Mouse (Mus musculus) liver, embryonic 12.5 days (tissue): ENCODE measurements around the gene Sdsl. TPM values are rescaled to one million over a fixed set of nuclear protein-coding genes. Genes with fewer than 3 reads are reported as not detected.
A peak's percentile ranks its signal among the peaks of the same experiment; 100 is the strongest.

ENCODE experiments used
- ATAC-seq: fragments of 200-750 bp; cut with Nextera tagmentation; 2 replicates; pipeline ENCODE4 v1.8.0; 2017; ENCODE audit warnings: moderate number of reproducible peaks, mild to moderate bottlenecking, moderate library complexity
- H3K27ac ChIP-seq: fragments of 300-500 bp; sonication (generic); 2 replicates; pipeline ENCODE4 v1.5.1; 2016; ENCODE audit warnings: mild to moderate bottlenecking
- H3K27me3 ChIP-seq: fragments of 300-500 bp; sonication (generic); replicated peaks from 2 replicates; pipeline ENCODE4 v1.6.1; 2016; ENCODE audit warnings: mild to moderate bottlenecking, moderate library complexity
- H3K36me3 ChIP-seq: fragments of 300-500 bp; sonication (generic); 2 replicates; pipeline ENCODE4 v1.6.1; 2016; ENCODE audit warnings: mild to moderate bottlenecking, moderate library complexity
- H3K4me1 ChIP-seq: fragments of 300-500 bp; sonication (generic); 2 replicates; pipeline ENCODE4 v1.6.1; 2016
- H3K4me2 ChIP-seq: fragments of 300-500 bp; sonication (generic); 2 replicates; pipeline ENCODE4 v1.6.1; 2016; ENCODE audit warnings: mild to moderate bottlenecking, moderate library complexity
- H3K4me3 ChIP-seq: fragments of 300-500 bp; sonication (generic); 2 replicates; pipeline ENCODE4 v1.5.1; 2016; ENCODE audit warnings: mild to moderate bottlenecking, moderate library complexity
- H3K9ac ChIP-seq: fragments of 300-500 bp; sonication (generic); 2 replicates; pipeline ENCODE4 v1.6.1; 2016; ENCODE audit warnings: mild to moderate bottlenecking, moderate library complexity
- H3K9me3 ChIP-seq: fragments of 300-500 bp; sonication (generic); replicated peaks from 2 replicates; pipeline ENCODE4 v1.6.1; 2016; ENCODE audit warnings: mild to moderate bottlenecking, moderate library complexity
- WGBS: fragments of 180-500 bp; shearing (Covaris S2); methylation state at CpG from one replicate; pipeline ENCODE4 v1.1.7; 2016; ENCODE audit not compliant: insufficient replicate concordance; 5-methylcytosine and 5-hydroxymethylcytosine counted together
- polyA plus RNA-seq: library from polyadenylated mRNA; unstranded; fragments of >200 nt; fragmentation: Nextera tagmentation; extraction: Ambion mirVana; gene quantifications from 2 replicates; pipeline ENCODE4 v1.2.1, GENCODE M21; 2016

Sdsl gene
- polyA plus RNA-seq, 1 experiment from 2014 or later: 1.1 TPM

- H3K9me3 ChIP-seq: no peaks in the 10 kb centered on the region; the same call in 1 of the 2 replicates
- 64% methylated on average over 5 of the region's 5 CpGs for WGBS
- no peaks in the 10 kb centered on the region for H3K36me3 ChIP-seq
- no peak overlapping the region for H3K4me2 ChIP-seq
- no peak overlapping the region for H3K4me3 ChIP-seq
- H3K27me3 ChIP-seq: peaks cover 41% of the 10 kb centered on the region
- no peak overlapping the region for H3K27ac ChIP-seq
- ATAC-seq: no peak
- H3K9ac ChIP-seq: no peak overlapping the region
- H3K4me1 ChIP-seq: 0 out of 2 replicates have a peak, but pooled peaks cover 4% of the 10 kb centered on the region
Measured at GRCm38 (mm10) chr5:120468336-120468735, 4.3 kb downstream of the Sdsl start.

- no peak overlapping the region for H3K4me3 ChIP-seq
Measured at GRCm38 (mm10) chr5:120467026-120467425, 5.6 kb downstream of the Sdsl start.

GRCm38 (mm10) chr5:120465860-120466259, 6.8 kb downstream of the Sdsl start:
- no peak for ATAC-seq
- 0 out of 2 replicates have a peak, but pooled peaks cover 4% of the 10 kb centered on the region for H3K4me1 ChIP-seq
- WGBS: 68% methylated on average over 6 of the region's 6 CpGs

More at GRCm38 (mm10) chr5:120467026-120467425, 5.6 kb downstream of the Sdsl start:
- Histone ChIP-seq H3K4me2 (no peak overlapping the region), H3K4me1 (0 out of 2 replicates have a peak, but pooled peaks cover 4% of the 10 kb centered on the region), H3K27ac (no peak overlapping the region), H3K27me3 (peaks cover 41% of the 10 kb centered on the region), H3K9me3 (no peaks in the 10 kb centered on the region; the same call in 1 of the 2 replicates), H3K36me3 (no peaks in the 10 kb centered on the region), H3K9ac (no peak overlapping the region)
- no peak for ATAC-seq
- 19% methylated on average over 4 of the region's 4 CpGs for WGBS

GRCm38 (mm10) chr5:120465062-120465461, 7.5 kb downstream of the Sdsl start:
- 34% methylated on average over 5 of the region's 5 CpGs for WGBS
- no peak for ATAC-seq
- peaks cover 50% of the 10 kb centered on the region for H3K27me3 ChIP-seq
- H3K4me1 ChIP-seq: 0 out of 2 replicates have a peak, but pooled peaks cover 4% of the 10 kb centered on the region
- no peaks in the 10 kb centered on the region for H3K36me3 ChIP-seq
- H3K9me3 ChIP-seq: no peaks in the 10 kb centered on the region; the same call in 1 of the 2 replicates
- H3K27ac ChIP-seq: no peak overlapping the region
- no peak overlapping the region for H3K4me3 ChIP-seq
- H3K4me2 ChIP-seq: no peak overlapping the region
- H3K9ac ChIP-seq: no peak overlapping the region

More at GRCm38 (mm10) chr5:120465860-120466259, 6.8 kb downstream of the Sdsl start:
- H3K9me3 ChIP-seq: no peaks in the 10 kb centered on the region; the same call in 1 of the 2 replicates
- H3K4me3 ChIP-seq: no peak overlapping the region
- no peak overlapping the region for H3K27ac ChIP-seq
- H3K27me3 ChIP-seq: peaks cover 43% of the 10 kb centered on the region
- H3K4me2 ChIP-seq: no peak overlapping the region
- no peak overlapping the region for H3K9ac ChIP-seq
- H3K36me3 ChIP-seq: no peaks in the 10 kb centered on the region

- no peak overlapping the region for H3K4me3 ChIP-seq
- no peak overlapping the region for H3K9ac ChIP-seq
- no peak overlapping the region for H3K27ac ChIP-seq
- peaks cover 58% of the 10 kb centered on the region for H3K27me3 ChIP-seq
- ATAC-seq: no peak
- H3K4me1 ChIP-seq: 0 out of 2 replicates have a peak, but pooled peaks cover 4% of the 10 kb centered on the region
- no peaks in the 10 kb centered on the region for H3K36me3 ChIP-seq
- WGBS: 54% methylated on average over 4 of the region's 4 CpGs
- H3K9me3 ChIP-seq: no peaks in the 10 kb centered on the region; the same call in 1 of the 2 replicates
- no peak overlapping the region for H3K4me2 ChIP-seq
Measured at GRCm38 (mm10) chr5:120464321-120464720, 8.3 kb downstream of the Sdsl start.

GRCm38 (mm10) chr5:120461902-120462301, 10.7 kb downstream of the Sdsl start:
- H3K36me3 ChIP-seq: no peaks in the 10 kb centered on the region
- H3K9ac ChIP-seq: no peak overlapping the region
- WGBS: 64% methylated on average over 15 of the region's 15 CpGs
- H3K9me3 ChIP-seq: no peaks in the 10 kb centered on the region; the same call in 1 of the 2 replicates
- H3K4me3 ChIP-seq: no peak overlapping the region
- ATAC-seq: no peak
- H3K27me3 ChIP-seq: peaks cover 60% of the 10 kb centered on the region
- H3K27ac ChIP-seq: no peak overlapping the region
- no peak overlapping the region for H3K4me2 ChIP-seq
- peaks cover 9% of the 10 kb centered on the region for H3K4me1 ChIP-seq

GRCm38 (mm10) chr5:120459133-120459532, 13.5 kb downstream of the Sdsl start:
- 54% methylated on average over 10 of the region's 10 CpGs for WGBS
- H3K27ac ChIP-seq: no peak overlapping the region
- H3K27me3 ChIP-seq: peaks cover 85% of the 10 kb centered on the region
- no peak overlapping the region for H3K4me3 ChIP-seq
- no peak overlapping the region for H3K9ac ChIP-seq
- no peaks in the 10 kb centered on the region for H3K36me3 ChIP-seq
- no peak overlapping the region for H3K4me2 ChIP-seq
- ATAC-seq: peak; percentile 45; the same call in 1 of the 2 replicates
- no peaks in the 10 kb centered on the region for H3K9me3 ChIP-seq
- peaks cover 5% of the 10 kb centered on the region for H3K4me1 ChIP-seq

- H3K27me3 ChIP-seq: peaks cover 85% of the 10 kb centered on the region
- ATAC-seq: no peak
Measured at GRCm38 (mm10) chr5:120457628-120458027, 15.0 kb downstream of the Sdsl start.

GRCm38 (mm10) chr5:120456841-120457554, 15.6 kb downstream of the Sdsl start:
- no peak overlapping the region for H3K9ac ChIP-seq
- no peak overlapping the region for H3K4me3 ChIP-seq
- H3K4me2 ChIP-seq: no peak overlapping the region
- H3K27ac ChIP-seq: no peak overlapping the region
- ATAC-seq: no peak
- WGBS: 34% methylated on average over 7 of the region's 7 CpGs
- H3K9me3 ChIP-seq: no peaks in the 10 kb centered on the region
- peaks cover 5% of the 10 kb centered on the region for H3K4me1 ChIP-seq
- H3K27me3 ChIP-seq: peaks cover 80% of the 10 kb centered on the region
- no peaks in the 10 kb centered on the region for H3K36me3 ChIP-seq

More at GRCm38 (mm10) chr5:120457628-120458027, 15.0 kb downstream of the Sdsl start:
- Histone ChIP-seq H3K4me2 (no peak overlapping the region), H3K27ac (no peak overlapping the region), H3K36me3 (no peaks in the 10 kb centered on the region), H3K9me3 (no peaks in the 10 kb centered on the region), H3K4me1 (peaks cover 5% of the 10 kb centered on the region), H3K9ac (no peak overlapping the region), H3K4me3 (no peak overlapping the region)
- 5% methylated on average over 9 of the region's 9 CpGs for WGBS

GRCm38 (mm10) chr5:120456253-120456652, 16.4 kb downstream of the Sdsl start:
- Histone ChIP-seq H3K4me3 (no peak overlapping the region), H3K27me3 (peaks cover 75% of the 10 kb centered on the region), H3K27ac (no peak overlapping the region), H3K4me1 (peaks cover 5% of the 10 kb centered on the region), H3K36me3 (no peaks in the 10 kb centered on the region), H3K9me3 (no peaks in the 10 kb centered on the region), H3K4me2 (no peak overlapping the region), H3K9ac (no peak overlapping the region)
- no peak for ATAC-seq
- WGBS: 4% methylated on average over 1 of the region's 1 CpGs

- Histone ChIP-seq H3K4me1 (peaks cover 5% of the 10 kb centered on the region), H3K9me3 (no peaks in the 10 kb centered on the region), H3K9ac (no peak overlapping the region), H3K36me3 (no peaks in the 10 kb centered on the region), H3K4me3 (no peak overlapping the region), H3K27me3 (peaks cover 62% of the 10 kb centered on the region), H3K4me2 (no peak overlapping the region), H3K27ac (no peak overlapping the region)
- 52% methylated on average over 14 of the region's 14 CpGs for WGBS
- no peak for ATAC-seq
Measured at GRCm38 (mm10) chr5:120454756-120455337, 17.8 kb downstream of the Sdsl start.

- no peak overlapping the region for H3K4me2 ChIP-seq
- H3K36me3 ChIP-seq: no peaks in the 10 kb centered on the region
- H3K9me3 ChIP-seq: no peaks in the 10 kb centered on the region
- H3K4me3 ChIP-seq: no peak overlapping the region
- H3K4me1 ChIP-seq: no peaks in the 10 kb centered on the region
- no peak overlapping the region for H3K9ac ChIP-seq
- peaks cover 66% of the 10 kb centered on the region for H3K27me3 ChIP-seq
- WGBS: 27% methylated on average over 13 of the region's 13 CpGs
- ATAC-seq: no peak
- H3K27ac ChIP-seq: no peak overlapping the region
Measured at GRCm38 (mm10) chr5:120447305-120447704, 25.3 kb downstream of the Sdsl start.
